Mouse (Mus musculus): ENCODE results near the gene Zfp300. TPM values are rescaled to one million over a fixed set of nuclear protein-coding genes. Genes with fewer than 3 reads are reported as not detected.

Zfp300 gene
- polyA plus RNA-seq (2012): 0.01 TPM in 1 of 2 replicates, not detected in the other

GRCm38 (mm10) chrX:21088983-21089866 is at the start of gene Zfp300:
Gene Zfp300, minus strand, starts transcription at chrX:21089527.

DNA sequence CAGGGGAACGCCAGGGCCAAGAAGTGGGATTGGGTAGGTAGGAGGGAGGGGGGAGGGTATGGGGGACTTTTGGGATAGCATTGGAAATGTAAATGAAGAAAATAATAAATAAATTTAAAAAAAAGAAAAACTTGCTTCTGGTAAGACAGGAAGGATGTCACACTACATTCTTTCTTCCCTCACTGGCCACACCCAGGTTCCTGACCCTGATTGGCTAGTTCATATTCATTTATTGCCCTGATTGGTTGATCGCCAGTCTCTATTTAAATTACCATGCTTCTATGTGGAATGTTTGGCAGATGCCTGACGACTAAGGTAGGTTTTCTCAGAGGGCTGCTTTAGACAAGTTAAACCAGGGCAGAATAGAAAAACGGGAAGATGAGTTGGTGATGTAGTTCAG is 26.2 kb upstream of the Zfp300 start, which contains the start of gene Ssxa1:
Gene Ssxa1 (plus strand): TSS at position 301 of the 400 bp plus-strand sequence.

GRCm38 (mm10) chrX:21068106-21068505 is 21.2 kb downstream of the Zfp300 start, which contains the start of gene Spaca5:
Gene Spaca5, plus strand, starts transcription at chrX:21068406.

DNA sequence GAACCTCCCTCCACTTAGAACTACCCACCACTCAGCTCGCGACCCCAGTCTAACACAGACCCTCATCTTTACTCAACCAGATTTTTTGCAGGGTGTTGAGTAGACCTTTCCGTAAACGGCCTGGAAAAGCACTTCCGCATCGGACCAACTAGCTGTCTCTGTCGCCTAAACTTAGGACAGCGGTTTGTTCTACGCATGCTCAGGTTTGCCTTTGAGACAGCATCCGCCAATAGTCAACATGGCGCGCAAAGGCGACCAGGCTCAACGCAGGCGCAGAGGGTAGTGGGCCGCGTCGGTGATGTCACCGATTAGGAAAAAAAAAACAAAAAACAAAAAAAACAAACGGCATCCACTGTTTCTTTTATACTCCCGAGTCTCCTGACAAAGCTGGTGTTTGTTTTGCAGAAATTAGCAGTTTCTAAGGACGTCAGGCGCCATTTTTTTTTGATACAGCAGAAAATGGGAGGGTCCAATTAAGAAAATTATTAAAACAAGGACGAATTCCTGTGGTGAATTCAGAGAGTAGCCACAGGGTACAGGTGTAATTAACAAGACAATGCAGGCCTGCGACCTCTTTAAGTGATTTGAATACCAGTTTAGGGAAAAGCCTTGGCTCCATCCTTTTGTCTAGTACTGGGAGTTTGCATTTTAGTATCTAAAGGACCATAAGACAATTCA is 27.3 kb downstream of the Zfp300 start, which contains the start of gene Zfp182:
Gene Zfp182 (minus strand): TSS at position 451 of the 678 bp plus-strand sequence.

Other genes with a start within 250 kb of the Zfp300 start
- gene Timp1, start 219.4 kb downstream of the Zfp300 start, polyA plus RNA-seq (2012): not detected in 2 replicates
- gene Syn1, start 168.5 kb downstream of the Zfp300 start, polyA plus RNA-seq (2012): 0.08 and 0.18 TPM in 2 replicates
- gene Cfp, start 158.0 kb downstream of the Zfp300 start, polyA plus RNA-seq (2012): 84.9 and 162 TPM in 2 replicates
- gene Elk1, start 138.9 kb downstream of the Zfp300 start, polyA plus RNA-seq (2012): 9.9 and 10.3 TPM in 2 replicates
- gene Uxt, start 127.5 kb downstream of the Zfp300 start, polyA plus RNA-seq (2012): 20.3 and 25.8 TPM in 2 replicates
- gene Zfp182, start 27.2 kb downstream of the Zfp300 start, polyA plus RNA-seq (2012): 0.28 and 0.56 TPM in 2 replicates
- gene Spaca5, start 21.1 kb downstream of the Zfp300 start, polyA plus RNA-seq (2012): not detected in 2 replicates
- not detected in 2 replicates for gene Ssxa1, start 26.3 kb upstream of the Zfp300 start, polyA plus RNA-seq (2012)
- not detected in 2 replicates for gene Gm21876, start 86.1 kb upstream of the Zfp300 start, polyA plus RNA-seq (2012)

Data from megakaryocyte-erythroid progenitor cell, adult 5 weeks (primary cell).